Mouse (Mus musculus): ENCODE results near the gene Tmem56. TPM values are rescaled to one million over a fixed set of nuclear protein-coding genes. Genes with fewer than 3 reads are reported as not detected.

The Tmem56 gene
- total and polyA plus RNA-seq, 3 experiments = 0.32 to 0.39 TPM; not detected in 1

GRCm38 (mm10) chr3:121320896-121321295 lies 38.0 kb upstream of the Tmem56 start:
- no peaks in the 10 kb centered on the region for H3K9me3 ChIP-seq (replicated peaks; ENCODE audit: insufficient read depth, low read length)
- no peaks in the 10 kb centered on the region for H3K79me2 ChIP-seq (ENCODE audit: control insufficient read depth, insufficient read depth, low read length, poor library complexity)

DNA sequence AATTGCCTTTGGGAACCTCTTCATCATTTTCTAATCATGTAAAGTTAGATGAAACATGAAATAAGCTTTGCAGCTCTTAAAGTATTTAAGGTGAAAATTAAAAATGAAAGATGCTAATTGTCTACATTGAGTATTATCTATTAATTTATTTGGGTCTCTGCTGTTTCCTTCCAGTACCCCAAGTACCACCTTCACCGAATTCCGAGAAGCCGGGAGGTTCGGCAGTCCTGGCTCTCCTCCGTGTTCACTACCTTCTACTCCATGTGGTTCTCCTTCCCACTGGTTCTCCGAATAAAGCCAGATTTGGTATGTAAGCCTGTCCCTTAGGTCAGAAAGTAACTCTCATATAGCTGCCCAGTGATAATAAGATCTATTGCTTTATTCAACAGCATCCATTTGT lies 37.0 kb upstream of the Tmem56 start:
- Histone ChIP-seq H3K79me2 (ENCODE audit: control insufficient read depth, insufficient read depth, low read length, poor library complexity) (no peaks in the 10 kb centered on the region), H3K9me3 (replicated peaks; ENCODE audit: insufficient read depth, low read length) (no peaks in the 10 kb centered on the region), H3K9ac (ENCODE audit: control insufficient read depth, low read depth, low read length, poor library complexity, severe bottlenecking) (no peak overlapping the region), H3K27me3 (ENCODE audit: control insufficient read depth in 1 of 2, insufficient read depth in 2 of 2, low read length in 2 of 2) (no peaks in the 10 kb centered on the region), H3K36me3 (ENCODE audit: control insufficient read depth in 1 of 2, insufficient read depth in 2 of 2, low read length in 2 of 2) (no peaks in the 10 kb centered on the region), H3K4me1 (ENCODE audit: control insufficient read depth in 1 of 2, insufficient read depth in 2 of 2, low read length in 2 of 2) (no peaks in the 10 kb centered on the region), H3K27ac (ENCODE audit: control insufficient read depth, low read depth, low read length) (no peak overlapping the region), H3K4me3 (ENCODE audit: control insufficient read depth in 1 of 2, insufficient read depth in 1 of 2, low read depth in 2 of 2, low read length in 2 of 2) (no peak overlapping the region)
- no peak for TF ChIP-seq MYB (IDR thresholded peaks at IDR 0.05; ENCODE audit: low read depth, low read length)
- TF ChIP-seq ETS1 (IDR thresholded peaks at IDR 0.05; ENCODE audit: low read depth, low read length) = no peak
- no peak for TF ChIP-seq ZKSCAN1 (IDR thresholded peaks at IDR 0.05; ENCODE audit: low read depth, low read length)
- TF ChIP-seq POLR2AphosphoS5 (IDR thresholded peaks at IDR 0.05; ENCODE audit: borderline replicate concordance, low read depth, low read length) = no peak
- no peak for TF ChIP-seq BHLHE40 (IDR thresholded peaks at IDR 0.05; ENCODE audit: borderline replicate concordance, low read depth, low read length)
- no peak for TF ChIP-seq MAFK (IDR thresholded peaks at IDR 0.05; ENCODE audit: borderline replicate concordance, low read depth, low read length)
- no peak for TF ChIP-seq TCF12 (IDR thresholded peaks at IDR 0.05; ENCODE audit: low read depth, low read length)
- TF ChIP-seq EP300 (IDR thresholded peaks at IDR 0.05; ENCODE audit: low read depth in 1 of 2, low read length in 2 of 2) = no peak
- DNase-seq (ENCODE audit: low read depth, low spot score) = no peak

More at GRCm38 (mm10) chr3:121320896-121321295, 38.0 kb upstream of the Tmem56 start:
- H3K4me1 ChIP-seq (ENCODE audit: control insufficient read depth in 1 of 2, insufficient read depth in 2 of 2, low read length in 2 of 2) = no peaks in the 10 kb centered on the region
- no peak overlapping the region for H3K9ac ChIP-seq (ENCODE audit: control insufficient read depth, low read depth, low read length, poor library complexity, severe bottlenecking)
- no peak for DNase-seq (ENCODE audit: low read depth, low spot score)
- H3K4me3 ChIP-seq (ENCODE audit: control insufficient read depth in 1 of 2, insufficient read depth in 1 of 2, low read depth in 2 of 2, low read length in 2 of 2) = no peak overlapping the region
- H3K27me3 ChIP-seq (ENCODE audit: control insufficient read depth in 1 of 2, insufficient read depth in 2 of 2, low read length in 2 of 2) = no peaks in the 10 kb centered on the region
- no peaks in the 10 kb centered on the region for H3K36me3 ChIP-seq (ENCODE audit: control insufficient read depth in 1 of 2, insufficient read depth in 2 of 2, low read length in 2 of 2)
- TF ChIP-seq ELF1 (IDR thresholded peaks at IDR 0.05; ENCODE audit: low read depth, low read length) = no peak
- TF ChIP-seq MEF2A (IDR thresholded peaks at IDR 0.05; ENCODE audit: extremely low read depth, insufficient replicate concordance, low read depth, low read length, poor library complexity, severe bottlenecking) = no peak
- no peak for TF ChIP-seq ZNF384 (IDR thresholded peaks at IDR 0.05; ENCODE audit: low read depth, low read length)
- TF ChIP-seq GATA1 (IDR thresholded peaks at IDR 0.05; ENCODE audit: low read depth, low read length) = no peak
- no peak for TF ChIP-seq SIN3A (IDR thresholded peaks at IDR 0.05; ENCODE audit: low read length)
- TF ChIP-seq RCOR1 (IDR thresholded peaks at IDR 0.05; ENCODE audit: low read depth, low read length) = no peak
- TF ChIP-seq POLR2AphosphoS2 (IDR thresholded peaks at IDR 0.05; ENCODE audit: low read length) = no peak
- no peak for TF ChIP-seq GABPA (IDR thresholded peaks at IDR 0.05; ENCODE audit: low read depth, low read length)
- no peak for TF ChIP-seq MYB (IDR thresholded peaks at IDR 0.05; ENCODE audit: low read depth, low read length)
- no peak for TF ChIP-seq TBP (IDR thresholded peaks at IDR 0.05; ENCODE audit: low read depth, low read length)
- no peak for TF ChIP-seq E2F4 (IDR thresholded peaks at IDR 0.05; ENCODE audit: borderline replicate concordance, low read depth, low read length)
- no peak for TF ChIP-seq ZKSCAN1 (IDR thresholded peaks at IDR 0.05; ENCODE audit: low read depth, low read length)
- no peak for TF ChIP-seq NRF1 (IDR thresholded peaks at IDR 0.05; ENCODE audit: insufficient read depth, low read depth, low read length, poor library complexity, severe bottlenecking)
- TF ChIP-seq JUND (IDR thresholded peaks at IDR 0.05; ENCODE audit: low read depth, low read length) = no peak
- no peak for TF ChIP-seq MAX (IDR thresholded peaks at IDR 0.05; ENCODE audit: low read length)
- no peak for TF ChIP-seq NELFE (IDR thresholded peaks at IDR 0.05; ENCODE audit: low read depth, low read length)
- no peak for TF ChIP-seq ZMIZ1 (IDR thresholded peaks at IDR 0.05; ENCODE audit: low read depth, low read length)
- no peak for TF ChIP-seq POLR2A (IDR thresholded peaks at IDR 0.05; ENCODE audit: control insufficient read depth in 1 of 2, insufficient read depth in 1 of 2, low read depth in 1 of 2, low read length in 2 of 2, poor library complexity in 1 of 2)
- TF ChIP-seq CHD1 (IDR thresholded peaks at IDR 0.05; ENCODE audit: low read depth, low read length) = no peak
- TF ChIP-seq USF1 (IDR thresholded peaks at IDR 0.05; ENCODE audit: low read depth, low read length) = no peak
- H3K27ac ChIP-seq (ENCODE audit: control insufficient read depth, low read depth, low read length) = no peak overlapping the region
